Mouse (Mus musculus) bone marrow, adult 2 months (tissue): ENCODE data around the gene Susd6. TPM values are rescaled to one million over a fixed set of nuclear protein-coding genes. Genes with fewer than 3 reads are reported as not detected.

Experiments
- H3K27ac ChIP-seq: fragments of 200-500 bp; 2 replicates; pipeline ENCODE4 v1.5.1; 2012; ENCODE audit warnings: low read depth, mild to moderate bottlenecking, control low read depth, inconsistent platforms, low read length; ENCODE audit not compliant: control insufficient read depth, poor library complexity, insufficient read depth
- H3K4me1 ChIP-seq: fragments of 200-500 bp; 2 replicates; pipeline ENCODE4 v1.6.1; 2011; ENCODE audit warnings: low read length; ENCODE audit not compliant: control insufficient read depth, insufficient read depth
- H3K4me3 ChIP-seq: fragments of 200-500 bp; replicated peaks from 2 replicates; pipeline ENCODE3; 2011; ENCODE audit warnings: mild to moderate bottlenecking, low read depth, low read length, control low read depth; ENCODE audit not compliant: control insufficient read depth
- CTCF ChIP-seq: fragments of 200-500 bp; IDR thresholded peaks from 2 replicates; pipeline ENCODE4 v1.5.1; 2011; ENCODE audit warnings: low read length, control low read depth; ENCODE audit not compliant: control insufficient read depth, insufficient read depth
- POLR2A ChIP-seq: fragments of 200-500 bp; IDR thresholded peaks from 2 replicates; pipeline ENCODE4 v1.6.1; 2011; ENCODE audit warnings: low read depth, mild to moderate bottlenecking, control low read depth, low read length, borderline replicate concordance; ENCODE audit not compliant: control insufficient read depth
- WGBS: fragments of 180-500 bp; shearing (Covaris S2); methylation state at CpG from one replicate; pipeline ENCODE4 v1.1.7; 2018; 5-methylcytosine and 5-hydroxymethylcytosine counted together
- polyA plus RNA-seq: library from polyadenylated mRNA; stranded (reverse); fragments of >200 nt; gene quantifications from 2 replicates; pipeline ENCODE4 v1.2.4, GENCODE M21; 2011; ENCODE audit warnings: low replicate concordance; ENCODE audit not compliant: missing spikeins, insufficient read depth, insufficient read length

Gene Susd6
- polyA plus RNA-seq, 1 experiment = 17.3 TPM

DNA sequence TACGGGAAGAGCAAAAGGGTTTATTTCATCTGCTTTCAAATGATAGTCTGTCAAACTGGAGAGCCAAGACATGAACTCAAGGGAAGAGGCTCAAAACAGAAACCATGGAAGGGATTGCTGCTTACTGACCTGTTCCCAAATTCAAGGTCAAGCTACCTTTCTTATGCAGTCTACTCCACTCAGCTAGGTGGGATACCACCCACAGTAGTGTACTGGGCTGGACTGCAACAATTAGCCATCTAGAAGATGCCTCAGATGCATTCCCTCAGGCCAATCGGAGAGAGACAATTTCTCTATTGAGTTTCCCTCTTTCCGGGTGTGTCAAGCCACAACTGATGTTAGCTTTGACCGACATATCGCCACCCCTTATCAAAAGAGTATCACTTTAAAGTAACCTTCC, 131.0 kb downstream of the Susd6 start:
- 85% methylated on average over 5 of the region's 5 CpGs for WGBS
- H3K27ac ChIP-seq = no peak overlapping the region
- H3K4me1 ChIP-seq = no peaks in the 10 kb centered on the region
- TF ChIP-seq POLR2A (no peak), CTCF (no peak)
- H3K4me3 ChIP-seq = no peak overlapping the region

DNA sequence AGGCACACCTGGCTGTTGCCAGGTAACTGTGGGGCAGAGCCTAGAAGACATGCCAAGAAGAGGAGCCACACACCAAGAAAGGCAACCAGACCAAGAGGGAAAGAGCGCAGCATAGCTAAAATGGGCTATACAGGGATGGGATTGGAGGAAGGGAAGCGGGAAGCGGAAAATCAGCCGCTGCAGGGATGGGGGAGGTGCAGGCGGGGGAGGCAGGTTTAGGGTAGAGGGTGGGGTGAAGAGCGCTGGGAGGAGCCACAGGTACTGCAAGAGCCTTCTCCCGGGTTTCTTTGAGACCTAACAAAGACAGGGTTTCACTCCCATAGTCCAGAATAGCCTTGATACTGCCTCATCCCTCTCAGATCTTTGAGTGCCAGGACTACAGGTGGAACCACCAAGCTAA, 132.6 kb downstream of the Susd6 start:
- 60% methylated on average over 7 of the region's 7 CpGs for WGBS
- no peaks in the 10 kb centered on the region for H3K4me1 ChIP-seq
- TF ChIP-seq POLR2A (no peak), CTCF (no peak)

DNA sequence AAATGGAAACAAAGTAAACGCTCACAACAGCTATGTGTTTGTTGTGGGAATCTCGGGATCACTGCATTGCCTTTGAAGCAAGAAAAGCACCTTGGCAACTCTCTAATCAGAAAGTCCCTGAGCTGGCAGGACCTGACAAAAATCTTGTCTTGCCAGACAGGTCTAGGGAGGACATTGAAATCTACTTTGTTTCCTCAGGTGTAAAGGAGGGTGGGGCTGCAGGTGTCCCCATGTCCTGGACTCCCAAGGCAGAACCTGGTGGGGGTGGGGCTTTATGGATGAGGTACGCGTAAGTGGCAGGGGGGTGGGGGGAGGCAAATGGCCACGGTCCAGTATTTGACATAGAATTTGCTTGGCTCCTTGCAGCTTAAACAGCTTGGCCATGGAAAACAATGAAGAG, 133.3 kb downstream of the Susd6 start:
- WGBS = 84% methylated on average over 5 of the region's 5 CpGs
- TF ChIP-seq POLR2A = no peak
- TF ChIP-seq CTCF = no peak
- H3K4me3 ChIP-seq = no peak overlapping the region
- no peaks in the 10 kb centered on the region for H3K4me1 ChIP-seq
- H3K27ac ChIP-seq = no peak overlapping the region

More for the DNA sequence above, 132.6 kb downstream of the Susd6 start:
- H3K27ac ChIP-seq = no peak overlapping the region
- H3K4me3 ChIP-seq = no peak overlapping the region

DNA sequence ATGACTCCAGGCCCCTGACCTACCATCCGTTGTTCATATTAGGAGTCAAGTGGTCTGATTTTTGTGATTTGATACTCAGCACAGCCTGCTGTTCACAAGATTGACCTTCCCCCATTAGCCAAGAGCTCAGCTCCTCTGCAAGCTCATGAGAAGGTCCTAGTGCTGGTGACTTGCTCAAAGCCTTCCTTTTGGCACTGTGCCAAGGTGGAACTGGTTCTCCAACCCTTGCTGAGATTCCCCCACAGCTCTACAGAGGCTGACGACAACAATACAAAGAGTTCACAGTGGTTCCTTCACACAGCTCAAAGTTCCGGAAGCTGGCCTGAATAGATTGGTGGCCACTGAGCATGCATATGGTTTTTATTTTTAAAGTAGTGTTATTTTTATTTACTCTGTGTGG, 133.9 kb downstream of the Susd6 start:
- no peak for TF ChIP-seq POLR2A
- no peak for TF ChIP-seq CTCF
- Histone ChIP-seq H3K4me3 (no peak overlapping the region), H3K4me1 (no peaks in the 10 kb centered on the region), H3K27ac (no peak overlapping the region)
- 64% methylated on average over 3 of the region's 3 CpGs for WGBS

DNA sequence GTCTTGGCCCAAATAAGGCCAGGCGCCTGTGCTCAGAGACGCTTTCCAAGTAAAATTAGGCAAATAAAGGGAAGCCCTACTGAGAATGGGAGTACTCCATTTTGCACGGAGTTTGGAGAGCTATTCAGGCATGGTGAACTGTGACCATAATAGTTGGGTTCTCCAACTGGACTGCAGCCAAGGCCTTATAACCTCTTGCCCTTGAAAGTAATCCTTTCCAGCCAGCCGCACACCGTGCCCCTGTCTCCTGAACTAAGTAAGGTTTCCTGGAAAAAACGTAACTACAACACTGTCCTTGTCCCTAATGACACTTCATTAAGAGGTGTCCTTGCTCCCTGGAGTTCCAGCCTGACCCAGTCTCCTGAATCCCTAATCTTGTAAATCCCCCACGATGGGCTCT, 135.6 kb downstream of the Susd6 start:
- no peak overlapping the region for H3K4me3 ChIP-seq
- 81% methylated on average over 7 of the region's 7 CpGs for WGBS
- no peaks in the 10 kb centered on the region for H3K4me1 ChIP-seq
- TF ChIP-seq CTCF (no peak), POLR2A (no peak)
- H3K27ac ChIP-seq = no peak overlapping the region

DNA sequence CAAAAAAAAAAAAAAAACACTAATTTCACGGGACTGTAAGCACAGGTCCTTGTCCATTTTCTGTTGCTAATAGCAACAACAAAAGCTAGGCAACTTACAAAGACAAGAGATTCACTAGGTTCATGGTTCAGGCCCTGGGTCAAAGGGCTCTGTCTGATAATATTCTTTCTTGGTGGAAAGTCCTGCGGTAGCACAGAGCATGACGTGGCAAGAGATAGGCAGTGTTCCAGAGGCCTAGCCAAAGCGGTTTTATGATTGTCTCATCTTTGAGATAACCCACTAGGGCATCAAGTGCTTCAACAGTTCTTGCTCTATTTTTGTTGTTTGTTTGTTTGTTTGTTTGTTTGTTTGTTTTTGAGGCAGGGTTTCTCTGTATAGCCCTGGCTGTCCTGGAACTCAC, 136.2 kb downstream of the Susd6 start:
- Histone ChIP-seq H3K4me1 (no peaks in the 10 kb centered on the region), H3K27ac (no peak overlapping the region), H3K4me3 (no peak overlapping the region)
- no peak for TF ChIP-seq CTCF
- TF ChIP-seq POLR2A = no peak
- 65% methylated on average over 4 of the region's 4 CpGs for WGBS

DNA sequence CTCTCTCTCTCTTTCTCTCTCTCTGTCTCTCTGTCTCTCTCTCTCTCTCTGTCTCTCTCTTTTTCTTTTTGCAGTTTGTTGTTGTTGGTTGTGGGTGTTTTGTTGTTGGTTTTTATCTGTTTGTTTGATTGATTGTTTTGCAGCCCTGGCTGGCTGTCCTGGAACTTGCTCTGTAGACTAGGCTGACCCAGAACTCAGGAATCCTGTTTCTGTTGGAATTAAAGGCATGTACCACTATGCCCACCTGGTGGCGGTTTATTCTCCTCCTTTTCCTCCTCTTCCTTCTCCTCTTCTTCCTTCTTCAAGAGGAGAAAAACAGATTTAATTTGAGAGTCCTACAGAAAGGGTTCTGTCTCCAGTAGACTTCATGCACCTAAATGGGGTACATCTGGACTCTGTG, 137.2 kb downstream of the Susd6 start:
- 67% methylated on average over 1 of the region's 1 CpGs for WGBS
- no peak overlapping the region for H3K27ac ChIP-seq
- no peaks in the 10 kb centered on the region for H3K4me1 ChIP-seq
- TF ChIP-seq POLR2A = no peak
- no peak for TF ChIP-seq CTCF
- no peak overlapping the region for H3K4me3 ChIP-seq

DNA sequence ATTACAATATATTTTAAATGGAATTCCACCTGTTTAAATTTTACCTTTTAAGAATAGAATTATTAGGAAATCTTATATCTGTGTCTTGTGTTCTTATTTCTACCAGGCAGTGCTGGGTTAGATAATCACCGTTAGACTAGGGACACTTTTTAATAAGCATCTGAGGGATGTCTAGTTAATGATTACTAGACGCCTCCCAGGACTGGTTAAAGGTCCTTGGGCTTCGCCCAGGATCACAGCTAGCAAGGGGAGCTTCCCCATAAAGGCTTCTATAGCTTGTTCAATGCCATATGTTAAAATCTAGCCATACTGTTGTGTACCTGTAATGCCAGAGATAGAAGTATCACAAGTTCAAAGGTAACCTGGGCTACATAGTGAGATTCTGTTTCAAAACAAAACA, 138.6 kb downstream of the Susd6 start:
- Histone ChIP-seq H3K4me3 (no peak overlapping the region), H3K27ac (no peak overlapping the region), H3K4me1 (no peaks in the 10 kb centered on the region)
- WGBS = 80% methylated on average over 3 of the region's 3 CpGs
- TF ChIP-seq POLR2A = no peak

DNA sequence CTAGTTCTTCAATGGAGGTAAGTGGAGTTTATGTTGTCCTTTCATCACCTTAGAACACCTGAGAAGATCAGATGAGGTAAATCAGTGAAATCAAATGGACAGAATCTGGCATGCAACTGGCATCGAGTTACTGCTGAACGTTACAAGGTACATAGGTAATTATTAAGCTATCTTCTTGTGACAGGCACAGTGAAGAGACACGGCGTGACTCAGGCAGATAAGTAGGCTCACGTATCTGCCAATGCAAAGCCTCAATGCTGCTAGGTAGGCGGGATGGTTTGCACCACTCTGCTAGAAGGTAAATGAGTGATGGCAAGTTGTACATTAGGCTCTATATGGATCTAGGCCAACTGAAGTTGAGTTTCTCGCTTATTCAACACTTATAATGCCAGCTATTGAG, 139.8 kb downstream of the Susd6 start:
- Histone ChIP-seq H3K4me1 (no peaks in the 10 kb centered on the region), H3K4me3 (no peak overlapping the region), H3K27ac (no peak overlapping the region)
- 64% methylated on average over 7 of the region's 7 CpGs for WGBS
- TF ChIP-seq POLR2A (no peak), CTCF (no peak)

Other genes with a start within 250 kb of the Susd6 start
- gene Slc39a9, start 146.6 kb upstream of the Susd6 start, polyA plus RNA-seq = 4.7 and 6.9 TPM in 2 replicates
- gene Erh, start 146.2 kb upstream of the Susd6 start, polyA plus RNA-seq = 18.9 and 23.6 TPM in 2 replicates
- gene Plekhd1, start 97.9 kb upstream of the Susd6 start, polyA plus RNA-seq = not detected in 2 replicates
- not detected in 2 replicates for gene Ccdc177, start 29.8 kb upstream of the Susd6 start, polyA plus RNA-seq
- 400 and 411 TPM in 2 replicates for gene Srsf5, start 155.0 kb downstream of the Susd6 start, polyA plus RNA-seq
- 1.8 TPM in 1 of 2 replicates, not detected in the other for gene Slc10a1, start 178.2 kb downstream of the Susd6 start, polyA plus RNA-seq
- 2.4 and 3.9 TPM in 2 replicates for gene Smoc1, start 236.3 kb downstream of the Susd6 start, polyA plus RNA-seq